Mouse (Mus musculus): ENCODE data around the gene Ccn2.

Ccn2 gene

DNA sequence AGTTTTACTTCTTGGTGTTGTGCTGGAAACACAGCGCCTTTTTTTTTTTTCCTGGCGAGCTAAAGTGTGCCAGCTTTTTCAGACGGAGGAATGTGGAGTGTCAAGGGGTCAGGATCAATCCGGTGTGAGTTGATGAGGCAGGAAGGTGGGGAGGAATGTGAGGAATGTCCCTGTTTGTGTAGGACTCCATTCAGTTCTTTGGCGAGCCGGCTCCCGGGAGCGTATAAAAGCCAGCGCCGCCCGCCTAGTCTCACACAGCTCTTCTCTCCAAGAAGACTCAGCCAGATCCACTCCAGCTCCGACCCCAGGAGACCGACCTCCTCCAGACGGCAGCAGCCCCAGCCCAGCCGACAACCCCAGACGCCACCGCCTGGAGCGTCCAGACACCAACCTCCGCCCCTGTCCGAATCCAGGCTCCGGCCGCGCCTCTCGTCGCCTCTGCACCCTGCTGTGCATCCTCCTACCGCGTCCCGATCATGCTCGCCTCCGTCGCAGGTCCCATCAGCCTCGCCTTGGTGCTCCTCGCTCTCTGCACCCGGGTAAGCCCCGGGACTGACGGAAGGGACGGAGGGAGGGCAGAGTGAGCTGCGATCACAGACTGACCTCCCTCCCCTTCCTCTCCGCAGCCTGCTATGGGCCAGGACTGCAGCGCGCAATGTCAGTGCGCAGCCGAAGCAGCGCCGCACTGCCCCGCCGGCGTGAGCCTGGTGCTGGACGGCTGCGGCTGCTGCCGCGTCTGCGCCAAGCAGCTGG, at the start of gene Ccn2:
Gene Ccn2 (plus strand): TSS at position 193 of the 753 bp plus-strand sequence.
- DNase-seq: peak; percentile 87

DNA sequence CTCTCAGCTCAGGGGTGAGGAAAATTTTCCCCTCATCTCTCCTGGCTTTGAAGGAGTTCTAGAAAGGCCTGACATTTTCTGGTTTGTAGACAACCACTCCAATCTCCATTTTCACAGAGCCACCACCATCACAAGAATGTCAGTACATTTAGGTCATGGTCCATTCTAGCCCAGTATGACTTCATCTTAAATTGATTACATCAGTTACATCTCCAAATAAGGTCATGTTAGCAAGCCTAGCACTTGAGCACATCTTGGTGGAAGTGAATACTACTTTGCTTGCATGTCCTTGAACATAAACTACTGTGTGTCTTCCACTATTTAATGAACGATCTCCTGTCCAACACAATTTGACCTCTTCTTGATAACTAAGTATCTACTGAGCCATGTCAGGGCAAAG, 42.4 kb upstream of the Ccn2 start:
- no peak for DNase-seq

DNA sequence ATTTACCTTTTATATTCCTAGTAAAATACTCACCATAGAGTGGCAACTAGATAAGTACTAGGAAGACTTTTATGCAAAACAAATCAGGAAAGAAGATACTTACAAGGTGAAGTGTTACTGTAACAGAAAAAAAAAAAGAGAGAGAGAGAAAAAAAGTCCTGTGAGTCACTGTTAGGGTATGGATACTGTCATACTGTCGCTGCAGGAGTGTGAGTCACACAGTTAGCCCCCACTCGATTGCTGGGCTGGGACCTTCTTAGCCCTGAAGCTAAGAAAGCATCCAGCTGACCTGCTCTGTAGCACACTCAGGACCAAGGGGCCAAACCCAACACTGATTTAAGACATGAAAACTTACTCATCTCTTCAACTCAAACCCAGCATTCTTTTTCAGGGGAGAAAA, 41.2 kb upstream of the Ccn2 start:
- DNase-seq: no peak

DNA sequence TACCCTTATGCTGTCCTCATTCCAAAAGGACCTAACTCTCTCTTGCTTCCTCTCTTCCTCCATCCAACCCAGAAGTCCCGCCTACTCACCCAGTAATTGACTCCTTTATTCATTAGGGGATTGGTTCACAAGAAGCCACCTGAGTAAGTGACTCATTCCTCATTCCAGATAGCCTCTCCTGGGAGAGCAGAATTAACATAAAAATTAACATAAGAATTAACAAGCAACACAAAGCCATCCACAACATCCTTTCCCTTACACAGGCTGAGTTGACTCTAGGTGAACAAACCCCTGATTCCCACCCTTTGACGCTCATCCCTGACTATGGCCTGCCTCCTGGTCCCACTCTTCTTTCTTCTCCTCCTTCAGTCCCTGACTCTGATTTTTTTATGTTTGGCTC, 36.9 kb upstream of the Ccn2 start:
- DNase-seq: no peak

DNA sequence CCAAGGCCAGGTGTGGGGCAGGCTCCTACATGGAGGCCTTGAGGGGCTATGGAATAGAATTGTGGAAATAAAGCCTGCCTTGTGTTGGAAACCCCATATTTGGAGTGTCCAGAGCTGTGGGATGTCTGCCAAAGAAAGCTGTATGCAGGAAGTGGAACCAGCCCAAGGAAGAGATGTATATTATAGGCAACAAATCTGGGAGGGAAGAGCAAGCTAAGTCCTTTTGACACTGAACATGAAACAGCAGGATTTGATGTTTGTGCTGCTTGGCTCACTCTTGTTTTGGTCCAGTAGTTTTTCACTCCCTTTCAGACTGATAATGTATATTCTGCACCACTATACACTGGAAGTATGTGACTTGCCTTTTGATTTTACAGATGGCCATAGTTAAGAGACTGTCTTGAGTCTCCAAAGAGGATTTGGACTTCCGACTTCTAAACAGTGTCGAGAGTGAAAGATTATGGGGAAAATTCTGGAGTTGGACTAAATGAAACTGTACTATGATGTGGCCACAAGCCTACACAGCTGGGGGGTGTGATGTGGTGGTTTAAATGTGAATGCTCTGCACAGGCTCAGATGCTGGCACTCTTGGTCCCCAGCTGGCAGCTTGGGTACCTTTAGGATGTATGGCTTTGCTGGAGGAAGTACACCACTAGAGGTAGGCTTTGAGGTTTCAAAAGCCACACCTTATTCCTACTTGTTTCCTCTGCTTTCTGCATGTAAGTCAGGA, 25.4 kb upstream of the Ccn2 start:
- DNase-seq: no peak

DNA sequence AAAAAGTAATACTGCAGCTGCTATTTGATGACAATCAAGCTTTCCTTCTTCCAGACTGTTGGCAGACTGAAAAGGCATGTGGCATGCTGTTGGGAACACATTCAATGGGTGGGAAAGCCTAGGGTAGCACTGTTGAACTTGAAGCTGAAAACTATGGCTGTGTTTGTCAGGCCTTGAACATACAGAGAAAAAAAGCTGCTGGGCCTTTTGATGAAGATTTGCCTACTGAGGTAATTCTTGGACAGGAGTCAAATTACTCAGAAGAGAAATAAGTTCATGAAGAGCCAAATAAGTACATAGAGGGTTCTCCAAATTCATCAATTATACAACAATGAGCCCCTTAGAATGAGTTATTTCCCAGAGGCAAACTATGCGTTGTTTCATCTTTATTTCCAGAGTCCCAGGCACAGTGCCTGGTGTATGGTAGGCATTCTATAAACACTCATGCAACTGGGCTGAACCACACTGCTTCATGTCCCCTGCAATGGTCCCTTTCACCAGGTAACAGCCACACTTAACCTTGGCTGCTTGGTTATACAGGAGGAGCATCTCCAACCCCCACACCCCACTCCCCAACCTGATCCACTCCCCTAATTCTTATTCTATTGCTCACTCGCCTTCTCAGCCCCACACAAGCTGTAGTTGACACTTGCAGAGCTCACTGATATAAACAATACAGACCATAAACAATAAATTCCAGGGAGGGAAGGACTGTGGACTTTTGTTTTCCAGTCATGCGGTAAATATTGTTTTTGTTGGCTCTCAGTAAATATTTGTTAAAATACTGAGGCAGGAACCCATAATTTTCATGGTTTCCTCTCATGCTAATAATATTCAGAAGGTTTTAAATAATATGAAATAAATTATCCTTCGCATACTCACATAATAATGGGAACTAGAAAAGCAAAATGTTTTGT, 22.9 kb upstream of the Ccn2 start:
- no peak for DNase-seq

DNA sequence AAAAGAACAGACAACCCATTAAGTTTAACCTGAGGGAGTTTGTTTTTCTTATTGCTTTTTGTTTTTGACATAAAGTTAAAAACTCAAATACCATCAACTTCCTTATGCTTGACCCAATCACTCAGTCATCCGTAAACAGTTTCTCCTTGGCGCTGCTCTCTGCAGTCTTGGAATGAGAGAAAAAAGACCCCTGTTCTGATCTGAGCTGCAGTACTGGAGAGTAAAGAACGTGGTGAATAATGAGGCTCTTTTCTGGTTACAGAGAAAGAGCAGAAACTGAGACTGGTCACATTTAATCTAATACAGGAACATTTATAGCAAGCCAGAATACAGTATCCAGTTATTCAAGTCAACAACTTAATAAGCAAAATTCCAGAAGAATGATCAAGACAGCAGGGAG, 21.8 kb upstream of the Ccn2 start:
- DNase-seq: no peak

DNA sequence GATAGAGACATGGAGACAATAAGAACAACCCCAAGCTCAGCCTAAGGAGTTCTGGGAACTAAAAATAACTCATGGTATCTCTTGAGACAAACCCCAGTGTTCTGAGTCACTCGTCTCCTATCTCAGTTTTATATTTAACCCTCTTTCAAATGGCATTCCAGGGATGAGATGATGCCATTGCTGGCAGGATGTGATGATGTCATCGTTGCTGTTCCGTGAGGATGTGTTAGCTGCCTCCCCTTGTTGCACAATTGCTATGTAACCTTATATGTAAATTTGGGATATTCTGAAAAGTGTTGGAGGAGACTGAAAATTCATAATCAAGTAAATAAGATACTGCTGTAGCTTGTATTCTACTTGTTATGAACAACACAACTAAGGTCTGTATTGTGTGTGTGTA, 14.2 kb upstream of the Ccn2 start:
- no peak for DNase-seq

DNA sequence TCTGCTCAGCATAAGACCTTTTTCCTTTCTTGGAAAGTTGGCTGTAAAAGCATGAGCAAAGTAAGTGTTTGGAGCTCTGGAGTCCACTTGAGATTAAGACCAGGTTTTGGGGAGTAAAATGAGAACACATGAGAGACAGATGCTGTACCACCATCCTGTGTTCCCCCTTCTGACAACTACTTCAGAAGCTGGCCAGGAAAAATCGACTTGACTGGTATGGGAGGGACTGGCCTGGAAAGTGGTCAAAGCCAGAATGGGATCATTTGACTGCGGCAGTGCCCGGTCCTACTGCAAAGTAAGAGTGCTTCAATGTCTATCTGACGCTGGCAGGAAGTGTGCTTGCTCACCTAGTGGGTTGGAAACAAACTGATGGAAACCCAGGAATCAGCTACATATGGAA, 6.4 kb upstream of the Ccn2 start:
- no peak for DNase-seq

DNA sequence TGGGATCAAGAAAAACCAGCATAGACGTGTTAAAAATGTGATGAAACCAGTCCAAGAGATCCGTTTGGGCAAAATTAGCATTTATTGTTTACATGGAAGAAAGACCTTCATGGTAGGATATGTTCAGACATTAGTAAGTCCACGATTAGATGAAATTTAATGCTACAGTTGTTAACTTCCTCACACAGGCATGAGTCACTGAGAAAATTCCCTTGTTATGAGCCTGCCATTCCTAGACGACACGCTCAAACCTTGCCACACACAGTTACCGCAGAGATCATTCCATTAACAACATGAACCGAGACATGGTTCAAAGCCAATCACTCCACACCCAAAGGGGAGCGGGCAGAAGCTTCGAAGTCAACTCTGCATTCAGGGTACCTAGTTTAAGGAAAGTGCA, 6.0 kb upstream of the Ccn2 start:
- DNase-seq: no peak

DNA sequence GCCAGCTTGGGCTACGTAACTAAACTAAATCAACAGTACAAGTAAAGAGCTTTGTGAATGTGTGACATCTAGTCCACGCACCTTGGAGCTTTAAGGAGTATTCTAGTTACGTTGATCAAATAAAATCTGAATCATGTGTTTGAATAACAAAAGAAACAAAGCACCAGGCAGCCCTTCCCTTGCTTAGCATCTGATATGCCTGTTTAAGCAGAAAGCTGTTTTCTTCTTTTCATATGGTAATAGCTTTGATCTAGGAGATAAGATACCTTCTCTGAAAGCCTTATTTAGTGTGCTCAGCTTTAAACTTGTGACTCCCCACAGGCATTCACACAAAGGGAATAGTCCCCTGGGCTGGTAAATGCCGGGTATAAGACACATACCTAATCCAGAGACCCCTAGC, 4.7 kb upstream of the Ccn2 start:
- no peak for DNase-seq

DNA sequence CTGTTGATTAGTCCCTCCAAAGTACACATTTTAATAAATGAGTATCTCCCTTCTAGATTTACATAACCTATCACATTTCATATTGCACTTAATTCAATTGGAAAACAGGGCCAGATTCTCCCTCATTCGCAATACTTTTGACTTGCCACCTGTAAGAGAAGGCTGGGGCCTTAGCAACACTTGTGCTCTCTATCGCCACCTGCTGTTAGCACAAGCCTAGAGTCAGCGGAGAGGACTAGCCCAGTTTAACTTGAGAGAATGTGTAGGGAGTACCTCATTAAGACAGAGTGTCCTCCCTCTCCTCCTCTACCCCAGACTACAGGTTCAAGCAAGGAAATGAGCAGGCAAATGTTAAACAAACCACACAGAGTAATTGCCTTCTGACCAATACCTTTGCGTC, 4.1 kb upstream of the Ccn2 start:
- peak; percentile 85 for DNase-seq

DNA sequence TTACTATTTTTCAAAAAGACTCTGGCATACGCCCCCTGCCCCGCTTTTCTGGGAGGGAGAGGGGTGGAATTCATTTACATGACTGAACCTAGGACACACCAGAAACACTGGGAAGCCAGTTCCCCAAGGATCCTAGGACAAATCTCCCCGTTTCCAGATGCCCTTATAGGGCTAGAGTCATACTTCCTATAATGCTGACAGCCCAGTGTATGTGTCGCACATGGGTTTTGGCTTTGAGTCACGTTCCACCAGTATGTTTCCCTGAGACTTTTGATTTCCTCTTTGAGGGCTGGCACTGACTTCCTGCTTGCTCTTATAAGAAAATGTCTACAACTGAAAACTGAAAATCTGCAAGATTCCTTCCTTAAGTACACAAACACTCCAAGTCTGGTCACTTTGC, 3.5 kb upstream of the Ccn2 start:
- DNase-seq: no peak

DNA sequence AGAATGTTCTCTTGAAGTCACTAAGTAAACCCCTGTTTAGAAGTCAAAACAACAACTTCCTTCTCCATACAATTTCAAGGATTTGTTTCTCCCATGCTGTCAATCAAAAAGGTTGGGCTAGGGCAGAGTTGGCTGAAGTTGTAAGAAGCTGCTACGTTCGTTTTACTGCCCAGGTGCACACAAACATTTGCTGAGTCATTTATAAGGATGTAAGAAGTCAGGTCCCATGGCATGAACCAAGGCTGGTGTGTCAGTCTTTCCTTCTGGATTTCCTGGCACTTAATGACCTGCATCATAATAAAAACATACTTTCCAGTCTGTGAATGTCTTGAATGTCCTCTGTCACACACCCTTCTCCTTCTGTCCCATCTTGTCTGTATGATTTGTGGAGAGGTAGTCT, 2.9 kb upstream of the Ccn2 start:
- no peak for DNase-seq

DNA sequence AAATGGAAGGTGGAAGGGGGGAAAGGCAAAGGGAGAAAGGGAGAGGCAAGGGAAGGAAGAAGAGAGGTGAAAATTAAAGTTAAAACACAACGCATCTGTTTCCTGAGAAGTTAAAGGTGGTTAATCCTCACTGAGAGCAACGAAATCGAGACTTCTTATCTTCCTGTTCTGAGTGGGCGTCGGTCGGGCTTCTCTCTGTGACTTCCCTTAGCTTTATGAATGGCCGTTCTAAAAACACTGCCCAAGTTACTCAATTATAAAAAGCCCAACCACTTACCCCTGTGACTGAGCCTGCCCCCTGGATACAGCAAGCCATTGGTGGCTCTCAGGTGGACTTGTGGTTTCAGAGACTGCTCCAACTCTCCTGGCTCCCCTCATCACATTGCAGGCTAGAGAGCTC, 2.3 kb upstream of the Ccn2 start:
- DNase-seq: no peak

DNA sequence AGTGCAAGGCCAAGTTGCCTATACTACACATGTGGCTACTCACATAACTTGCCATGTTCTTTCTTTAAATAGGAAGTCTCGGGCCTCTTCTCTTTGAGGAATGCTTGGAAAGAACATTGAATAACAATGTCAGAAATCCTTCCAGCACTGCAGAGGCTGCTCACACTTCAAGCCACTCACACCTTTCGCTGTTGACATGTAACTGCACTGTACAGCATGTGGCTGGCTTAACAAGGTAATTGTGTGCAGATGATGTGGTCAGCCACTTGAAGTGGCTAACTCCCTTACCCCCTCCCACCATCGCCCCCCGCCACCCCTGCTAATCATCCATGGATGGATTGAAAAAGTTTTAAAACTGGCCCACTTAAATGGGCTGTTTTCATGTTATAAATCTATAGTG, 1.7 kb upstream of the Ccn2 start:
- DNase-seq: no peak

DNA sequence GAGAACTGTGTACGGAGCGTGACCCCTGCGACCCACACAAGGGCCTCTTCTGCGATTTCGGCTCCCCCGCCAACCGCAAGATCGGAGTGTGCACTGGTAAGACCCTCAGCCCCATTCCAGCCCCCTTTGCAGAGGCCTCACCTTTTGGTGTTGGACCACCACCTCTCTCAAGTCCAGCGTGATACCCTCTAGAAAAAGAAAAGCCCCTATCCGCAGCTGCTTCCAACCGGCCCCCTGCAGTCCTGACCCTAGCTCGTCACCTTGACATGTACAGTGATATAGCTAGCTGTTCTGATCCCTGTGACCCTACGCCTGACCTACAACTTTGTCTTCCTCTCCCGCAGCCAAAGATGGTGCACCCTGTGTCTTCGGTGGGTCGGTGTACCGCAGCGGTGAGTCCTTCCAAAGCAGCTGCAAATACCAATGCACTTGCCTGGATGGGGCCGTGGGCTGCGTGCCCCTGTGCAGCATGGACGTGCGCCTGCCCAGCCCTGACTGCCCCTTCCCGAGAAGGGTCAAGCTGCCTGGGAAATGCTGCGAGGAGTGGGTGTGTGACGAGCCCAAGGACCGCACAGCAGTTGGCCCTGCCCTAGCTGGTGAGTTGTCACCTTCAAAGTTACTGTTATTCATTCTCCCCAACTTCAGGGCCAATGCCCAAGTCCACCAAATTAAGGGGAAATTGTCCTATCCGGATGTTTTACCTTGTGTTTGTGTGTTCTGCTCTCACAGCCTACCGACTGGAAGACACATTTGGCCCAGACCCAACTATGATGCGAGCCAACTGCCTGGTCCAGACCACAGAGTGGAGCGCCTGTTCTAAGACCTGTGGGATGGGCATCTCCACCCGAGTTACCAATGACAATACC, 994 bp downstream of the Ccn2 start:
- peak; percentile 48 for DNase-seq

DNA sequence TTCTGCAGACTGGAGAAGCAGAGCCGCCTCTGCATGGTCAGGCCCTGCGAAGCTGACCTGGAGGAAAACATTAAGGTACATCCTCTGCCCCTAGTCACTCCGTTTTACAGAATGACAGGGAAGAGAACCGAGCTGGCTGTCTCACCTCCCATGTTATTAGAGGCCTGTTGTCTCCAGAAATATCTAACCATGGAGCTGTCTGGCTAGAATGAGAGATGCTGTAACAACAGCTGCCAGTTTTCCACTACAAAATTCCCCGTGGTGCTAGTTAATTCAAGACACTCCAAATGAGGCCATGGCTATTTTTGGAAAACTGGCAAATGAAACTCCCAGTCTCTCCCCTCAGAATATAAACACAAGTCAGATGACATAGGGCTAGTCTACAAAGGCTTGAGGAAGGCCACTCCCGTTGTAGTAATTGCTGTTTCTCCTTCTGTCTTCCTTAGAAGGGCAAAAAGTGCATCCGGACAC, 1.7 kb downstream of the Ccn2 start:
- peak; percentile 24 for DNase-seq

DNA sequence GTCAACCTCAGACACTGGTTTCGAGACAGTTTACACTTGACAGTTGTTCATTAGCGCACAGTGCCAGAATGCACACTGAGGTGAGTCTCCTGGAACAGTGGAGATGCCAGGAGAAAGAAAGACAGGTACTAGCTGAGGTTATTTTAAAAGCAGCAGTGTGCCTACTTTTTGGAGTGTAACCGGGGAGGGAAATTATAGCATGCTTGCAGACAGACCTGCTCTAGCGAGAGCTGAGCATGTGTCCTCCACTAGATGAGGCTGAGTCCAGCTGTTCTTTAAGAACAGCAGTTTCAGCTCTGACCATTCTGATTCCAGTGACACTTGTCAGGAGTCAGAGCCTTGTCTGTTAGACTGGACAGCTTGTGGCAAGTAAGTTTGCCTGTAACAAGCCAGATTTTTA, 2.5 kb downstream of the Ccn2 start:
- DNase-seq: no peak

DNA sequence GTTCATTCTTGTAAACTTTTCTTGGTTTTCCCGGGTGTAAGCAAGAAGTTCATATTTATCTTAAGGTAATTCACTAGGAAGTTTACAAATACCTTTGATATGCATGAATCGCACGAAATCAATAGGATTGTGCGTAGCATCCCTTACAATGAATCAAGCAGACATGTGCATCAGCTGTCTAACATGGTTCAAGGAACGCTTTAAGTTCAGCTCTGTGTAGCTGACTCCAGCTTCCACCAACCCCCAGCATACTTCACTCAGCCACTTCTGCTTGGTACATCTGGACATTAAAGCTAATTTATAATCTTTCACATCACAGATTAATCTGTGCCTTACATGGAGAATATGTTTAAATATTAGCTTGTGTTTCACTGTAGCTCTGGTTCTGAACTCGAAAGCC, 3.5 kb downstream of the Ccn2 start:
- no peak for DNase-seq

DNA sequence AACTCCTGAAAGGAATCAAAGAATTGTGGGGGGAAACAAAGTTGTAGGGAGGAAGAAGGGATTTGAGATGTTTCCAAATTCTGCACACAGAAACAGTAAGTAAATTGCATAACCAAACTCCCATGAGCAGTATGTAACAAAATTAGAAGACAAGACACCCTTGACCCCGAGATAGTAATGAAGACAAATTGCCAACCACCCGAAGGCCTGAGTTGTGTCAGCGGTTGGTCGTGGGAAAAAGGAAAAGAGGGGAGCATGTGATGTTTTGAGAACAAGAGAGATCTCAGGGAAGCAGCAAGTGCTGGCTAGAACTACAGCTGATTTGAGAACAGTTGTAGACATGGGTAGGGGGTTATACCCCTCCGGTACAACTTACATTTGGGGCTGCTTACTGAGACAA, 4.6 kb downstream of the Ccn2 start:
- DNase-seq: peak; percentile 24

DNA sequence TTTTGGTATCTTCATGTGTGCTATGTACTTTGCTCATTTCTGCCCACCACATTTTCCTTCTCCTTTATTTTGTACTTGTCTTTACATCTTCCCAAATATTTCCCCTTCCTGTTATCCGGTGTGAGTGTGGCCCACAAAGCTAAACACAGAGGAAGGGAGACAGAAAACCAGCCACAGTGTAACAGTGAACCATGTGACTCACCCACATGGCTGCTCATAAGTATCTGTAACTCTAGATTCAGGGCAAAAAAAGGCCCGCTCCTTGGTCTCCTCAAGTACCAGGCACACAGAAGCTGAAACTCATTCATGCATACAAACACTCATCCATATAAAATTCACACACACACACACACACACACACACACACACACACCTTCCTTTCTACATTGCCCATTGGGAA, 7.8 kb downstream of the Ccn2 start:
- DNase-seq: no peak

DNA sequence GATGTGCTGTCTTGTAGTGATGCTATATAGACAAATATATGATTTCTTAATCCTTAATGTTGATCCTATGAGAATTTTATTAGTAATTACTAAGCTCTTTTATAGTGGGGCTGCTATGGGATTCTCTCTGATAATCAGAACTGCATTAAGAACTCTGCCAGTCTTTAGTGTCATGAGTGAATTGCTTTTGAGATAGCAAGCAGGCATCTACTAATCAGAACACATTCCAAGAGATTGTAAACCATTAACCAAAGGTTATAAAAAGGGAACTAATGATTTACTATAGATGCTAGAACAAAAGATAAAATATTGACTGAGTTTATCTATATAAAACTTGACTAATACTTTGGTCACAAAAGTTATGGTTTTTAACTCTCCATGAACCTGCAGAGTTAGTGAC, 8.5 kb downstream of the Ccn2 start:
- DNase-seq: no peak

Measured in kidney, adult 9 months (tissue).